Mouse (Mus musculus): ENCODE results near the gene Wwtr1.

GRCm38 (mm10) chr3:57557408-57557807, 18.3 kb downstream of the Wwtr1 start:
- no peak for TF ChIP-seq CTCF (IDR thresholded peaks at IDR 0.05; ENCODE audit: insufficient read depth, low read depth, low read length)
- no peak for TF ChIP-seq POLR2A (IDR thresholded peaks at IDR 0.05; ENCODE audit: insufficient read depth, low read depth, low read length)
